Mouse (Mus musculus) MEL (cell line): ENCODE results near the gene Rassf9.

ENCODE experiments used
- HCFC1 ChIP-seq: IDR thresholded peaks from 2 replicates; pipeline ENCODE4 v1.6.1; 2012; ENCODE audit warnings: low read depth, mild to moderate bottlenecking, inconsistent platforms, low read length, improper control_type of control experiment, moderate library complexity
- JUND ChIP-seq: IDR thresholded peaks from 2 replicates; pipeline ENCODE4 v1.6.1; 2011; ENCODE audit warnings: low read depth, mild to moderate bottlenecking, improper control_type of control experiment, low read length

DNA sequence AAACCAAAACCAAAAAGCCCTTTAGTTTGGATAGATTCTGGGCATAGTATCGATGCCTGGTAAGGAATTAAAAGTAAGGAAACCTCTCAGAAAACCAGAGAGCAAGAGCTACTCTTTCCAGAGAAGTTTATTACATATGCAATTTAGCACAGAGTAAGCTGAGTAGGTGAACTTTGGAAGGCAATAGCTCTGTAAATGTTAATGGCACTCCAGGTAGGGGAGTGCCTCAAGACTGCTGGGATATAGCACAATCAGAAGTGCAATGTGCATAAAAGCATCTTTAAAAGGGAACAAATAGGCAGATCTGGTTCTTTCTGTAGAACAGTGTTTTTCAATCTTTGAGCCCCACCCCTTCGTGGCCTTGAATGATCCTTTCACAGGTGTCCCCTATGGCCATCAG lies 42.6 kb upstream of the Rassf9 start:
- no peak for TF ChIP-seq JUND
- no peak for TF ChIP-seq HCFC1
